Mouse (Mus musculus) CD4-positive, CD25-positive, alpha-beta regulatory T cell, adult 4 months (primary cell): ENCODE data around the gene Mtmr4. TPM values are rescaled to one million over a fixed set of nuclear protein-coding genes. Genes with fewer than 3 reads are reported as not detected.
A peak's percentile ranks its signal among the peaks of the same experiment; 100 is the strongest.

Source experiments
- ATAC-seq: one replicate; pipeline ENCODE4 v1.8.0; 2017
- polyA plus RNA-seq, 2 experiments: library from polyadenylated mRNA; unstranded; fragments of 100-300 nt; shearing (Covaris generic); gene quantifications; one replicate each; pipeline ENCODE4 v1.2.1; 2017

Mtmr4 gene
- polyA plus RNA-seq, result 10 to 100 TPM in 1 of 2 experiments, 1 to 10 TPM in 1; 8.8 to 22.1 TPM

DNA sequence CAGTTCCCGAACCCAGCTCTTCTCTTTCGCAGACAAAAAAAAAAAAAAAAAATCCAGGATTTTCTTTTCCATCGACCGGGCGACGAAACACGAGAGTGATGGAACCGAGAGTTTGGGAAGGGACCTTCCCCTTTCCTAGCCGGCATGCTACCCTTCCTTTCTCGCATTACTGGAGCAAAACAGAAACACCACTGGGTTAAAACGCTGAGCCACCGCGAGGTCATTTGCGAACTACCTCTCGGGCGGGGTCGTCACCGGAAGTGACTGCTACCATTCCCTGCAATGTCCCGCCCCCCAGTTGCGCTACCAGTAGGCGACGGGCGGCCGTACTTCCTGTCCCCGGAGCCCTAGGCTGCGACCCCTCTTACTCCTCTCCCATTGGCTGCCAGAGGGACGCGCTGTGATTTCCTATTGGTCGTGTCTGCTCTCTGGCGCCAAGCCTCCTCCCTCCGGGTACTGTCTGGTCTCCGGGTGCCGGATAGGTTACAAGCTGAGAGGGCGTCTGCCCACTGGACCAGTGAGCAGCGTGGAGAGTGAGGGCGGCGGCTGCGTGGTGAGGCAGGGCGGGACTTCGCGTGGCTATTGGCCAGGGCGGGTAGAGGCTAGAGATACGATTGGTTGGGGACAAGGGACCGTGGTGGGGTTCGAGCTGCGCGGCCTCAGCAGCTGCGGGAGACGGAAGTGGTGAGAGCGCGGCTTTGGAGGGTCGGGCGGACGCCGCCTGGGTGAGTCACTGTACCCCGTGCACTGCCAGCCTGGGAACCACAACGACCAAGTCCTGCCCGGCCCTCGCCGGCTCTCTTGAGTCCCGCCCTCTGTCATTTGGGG, at the start of gene Mtmr4:
Gene Mtmr4, plus strand, starts transcription at position 637 of the 828 bp plus-strand sequence.
- ATAC-seq, result peak; percentile 92

DNA sequence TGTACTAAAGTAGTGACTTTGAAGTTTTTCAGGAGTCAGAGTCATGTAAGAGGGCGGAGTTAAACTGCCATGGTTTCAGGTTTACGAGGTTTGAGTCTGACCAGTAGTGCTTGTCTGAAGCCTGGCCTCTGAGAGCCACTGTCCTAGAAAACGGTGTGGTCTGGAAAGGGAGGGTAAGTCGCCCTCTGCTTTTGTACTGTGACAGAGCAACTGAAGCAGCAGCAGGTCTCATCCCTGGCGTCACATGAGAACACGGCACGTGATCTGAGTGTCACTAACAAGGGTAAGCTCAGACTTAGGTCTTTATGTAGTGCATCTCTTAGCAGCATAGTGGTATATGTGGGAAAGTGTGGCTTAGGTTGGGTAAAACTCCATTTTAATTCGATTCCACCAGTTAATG, 49.7 kb upstream of the Mtmr4 start:
- ATAC-seq, result no peak

DNA sequence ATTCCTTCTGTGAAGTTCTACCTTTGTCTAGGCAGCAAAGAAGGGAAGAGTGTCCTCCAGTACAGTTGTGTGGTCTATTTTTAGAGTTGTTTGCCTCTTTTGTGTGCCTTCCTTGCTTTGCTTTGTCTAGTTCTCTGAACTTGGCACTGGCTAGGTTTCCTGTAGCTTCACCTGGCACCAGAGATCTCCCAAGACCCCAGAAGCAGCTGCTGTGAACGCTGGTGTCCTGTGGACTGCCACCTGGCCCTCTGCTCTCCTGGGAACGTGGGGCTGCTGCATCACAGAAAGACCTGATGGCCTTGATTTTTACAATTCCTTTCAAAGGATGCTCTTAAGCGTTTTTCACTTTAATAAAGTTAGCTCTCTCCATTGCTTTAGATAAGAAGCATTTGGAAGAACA, 49.1 kb upstream of the Mtmr4 start:
- no peak for ATAC-seq

DNA sequence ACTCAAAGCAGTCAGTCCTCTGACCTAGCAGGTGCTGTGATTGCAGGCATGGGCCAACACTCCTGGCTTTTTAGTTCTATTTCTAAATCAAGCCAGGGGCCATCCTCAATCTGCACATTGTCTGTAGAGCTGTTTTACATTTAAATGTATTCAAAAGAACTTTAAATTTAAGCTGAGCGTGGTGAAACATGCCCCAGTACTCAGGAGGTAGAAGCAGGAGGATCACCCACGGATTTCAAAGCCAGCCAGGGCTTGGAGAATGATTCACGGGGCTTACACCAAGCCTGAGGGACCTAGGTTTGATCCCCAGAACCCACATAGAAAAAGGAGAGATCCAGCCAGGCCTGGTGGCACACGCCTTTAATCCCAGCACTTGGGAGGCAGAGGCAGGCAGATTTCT, 38.6 kb upstream of the Mtmr4 start:
- ATAC-seq, result no peak

DNA sequence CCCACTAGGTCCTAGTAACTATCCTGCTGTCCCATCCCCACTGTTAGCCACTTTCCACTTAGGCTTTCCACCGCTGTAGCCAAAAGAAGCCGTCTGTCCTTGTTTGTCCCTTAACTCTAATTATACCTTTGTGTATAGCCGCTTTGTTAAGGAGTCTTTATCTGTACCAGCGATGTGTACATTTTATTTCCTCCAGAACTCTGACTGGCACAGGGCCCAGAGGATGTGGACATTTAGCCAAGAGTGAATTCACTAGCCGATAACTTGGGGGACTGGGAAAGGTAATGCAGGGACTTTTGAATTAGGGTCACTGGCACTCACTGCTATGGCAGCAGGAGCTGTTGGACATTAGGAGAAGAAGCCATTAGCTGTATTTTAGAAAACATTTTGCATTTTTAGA, 37.6 kb upstream of the Mtmr4 start:
- no peak for ATAC-seq

DNA sequence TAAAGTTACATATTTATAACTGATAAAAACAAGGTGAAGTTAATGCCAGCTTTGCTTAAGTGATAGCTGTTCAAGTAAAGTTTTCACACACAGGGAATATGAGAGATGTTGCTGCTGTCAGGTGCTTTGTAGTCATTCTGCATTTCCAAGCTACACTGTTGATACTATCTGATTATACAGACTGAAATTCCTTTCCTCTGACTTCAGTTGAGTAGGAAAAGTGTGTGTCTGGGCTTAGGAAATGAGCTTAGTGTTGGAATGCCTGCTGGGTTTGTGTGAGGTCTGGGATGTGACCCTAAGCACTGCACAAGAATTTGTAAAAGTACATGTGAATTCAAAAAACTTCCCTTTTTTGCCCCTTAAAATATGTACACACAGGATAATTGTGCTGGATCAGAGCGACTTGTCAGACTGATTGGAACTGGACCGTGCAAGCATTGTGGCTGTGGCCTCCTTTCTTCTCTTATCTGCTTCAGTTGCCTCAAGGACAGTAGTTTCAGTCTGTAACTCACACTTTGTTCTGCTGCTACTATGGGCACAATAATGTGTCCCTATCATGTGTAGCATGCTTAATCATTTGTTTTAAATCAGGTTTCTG, 36.8 kb upstream of the Mtmr4 start:
- ATAC-seq, result no peak

DNA sequence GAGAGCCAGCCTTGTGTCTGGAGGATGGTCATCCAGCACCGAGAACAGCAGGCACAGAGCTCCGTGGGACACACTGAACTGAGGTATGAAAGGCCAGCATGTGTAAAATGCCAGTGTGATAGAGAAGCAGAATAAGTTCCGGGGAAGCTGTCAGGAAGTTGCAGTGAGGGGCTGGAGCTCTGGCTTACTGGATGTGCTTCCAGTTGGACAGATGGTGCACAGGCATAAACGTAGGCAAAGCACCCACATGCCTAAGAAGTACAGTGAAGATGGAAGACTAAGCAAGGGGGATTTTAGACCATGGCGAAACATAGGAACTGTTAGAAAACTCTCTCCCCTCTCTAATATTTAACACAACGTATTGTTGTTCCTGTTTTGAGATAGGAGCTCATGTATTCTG, 30.8 kb upstream of the Mtmr4 start:
- no peak for ATAC-seq

DNA sequence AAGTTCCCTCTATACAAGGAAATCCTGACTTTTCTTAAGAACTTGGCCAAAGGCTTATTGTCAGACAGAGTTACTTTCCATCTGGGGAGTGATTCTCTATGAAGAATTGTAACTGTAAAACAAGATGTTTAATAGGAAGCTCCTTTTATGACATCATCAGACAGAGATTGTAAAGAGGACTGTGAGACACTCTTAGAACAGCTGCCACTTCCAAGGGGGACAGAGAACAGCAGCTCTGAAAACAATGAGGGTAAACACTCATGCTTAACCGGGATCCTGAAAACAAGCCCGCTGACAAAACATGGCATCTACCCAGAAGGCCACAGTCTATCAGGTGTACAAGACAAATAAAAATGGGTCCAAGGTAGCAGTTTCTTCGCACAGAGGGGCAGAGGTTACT, 25.5 kb upstream of the Mtmr4 start, which contains the start of gene Gm11492:
Gene Gm11492, plus strand, starts transcription at position 153 of the 400 bp plus-strand sequence.
- no peak for ATAC-seq

DNA sequence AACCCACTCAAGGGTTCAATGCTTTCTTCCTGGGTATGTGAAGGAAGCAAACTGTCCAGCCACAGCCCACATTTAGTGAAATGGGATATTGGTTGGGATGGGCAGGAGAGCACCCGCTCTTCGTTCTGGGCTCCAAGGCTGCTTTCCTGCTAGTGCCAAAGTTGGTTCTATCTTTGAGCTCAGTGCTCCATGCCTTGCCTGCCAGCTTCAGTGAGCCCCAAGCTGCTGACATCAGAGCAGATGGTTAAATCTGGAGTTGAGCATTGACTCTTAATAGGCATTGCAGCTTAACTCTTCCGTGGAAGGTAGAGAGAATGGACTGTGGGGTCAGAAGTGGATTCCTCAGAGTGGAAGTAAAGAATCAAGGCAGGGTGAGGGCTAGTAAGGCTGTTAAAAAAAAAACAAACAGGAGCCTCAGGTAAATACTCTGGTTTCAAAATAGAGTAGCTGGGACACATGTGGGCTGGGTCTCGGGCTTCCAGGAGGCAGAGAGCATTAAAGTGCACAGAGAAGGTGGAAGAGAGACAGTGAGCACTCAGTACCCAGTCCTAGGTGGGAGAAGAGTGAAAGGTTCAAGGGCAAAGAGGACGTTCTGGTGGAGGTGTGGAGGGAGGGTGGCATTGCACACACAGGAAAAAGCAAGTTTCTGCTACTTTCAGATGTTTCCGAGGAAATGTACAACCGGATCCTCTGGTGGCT, 23.6 kb upstream of the Mtmr4 start, which contains the start of gene Sept4:
Gene Sept4, plus strand, starts transcription at position 649 of the 699 bp plus-strand sequence.
- ATAC-seq, result no peak

DNA sequence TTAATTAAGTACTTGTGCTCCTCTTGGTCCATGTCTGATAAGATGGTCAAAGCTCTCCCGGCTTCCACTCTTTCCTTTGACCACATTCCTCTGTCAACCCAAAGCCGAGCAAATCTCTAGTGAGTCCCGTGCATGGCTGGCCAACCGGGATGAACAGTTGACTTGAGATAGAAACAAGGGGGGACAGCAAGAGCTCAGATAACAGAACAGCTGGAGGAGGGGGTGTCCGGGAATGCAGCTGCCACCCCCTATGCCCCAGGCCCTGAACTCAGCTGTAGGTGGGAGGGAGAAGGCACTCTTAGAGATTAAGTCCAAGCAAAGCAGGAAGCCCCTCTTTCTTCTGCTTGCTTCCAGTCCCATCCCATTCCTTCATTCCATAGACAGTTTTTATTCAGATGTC, 21.2 kb upstream of the Mtmr4 start:
- ATAC-seq, result no peak

DNA sequence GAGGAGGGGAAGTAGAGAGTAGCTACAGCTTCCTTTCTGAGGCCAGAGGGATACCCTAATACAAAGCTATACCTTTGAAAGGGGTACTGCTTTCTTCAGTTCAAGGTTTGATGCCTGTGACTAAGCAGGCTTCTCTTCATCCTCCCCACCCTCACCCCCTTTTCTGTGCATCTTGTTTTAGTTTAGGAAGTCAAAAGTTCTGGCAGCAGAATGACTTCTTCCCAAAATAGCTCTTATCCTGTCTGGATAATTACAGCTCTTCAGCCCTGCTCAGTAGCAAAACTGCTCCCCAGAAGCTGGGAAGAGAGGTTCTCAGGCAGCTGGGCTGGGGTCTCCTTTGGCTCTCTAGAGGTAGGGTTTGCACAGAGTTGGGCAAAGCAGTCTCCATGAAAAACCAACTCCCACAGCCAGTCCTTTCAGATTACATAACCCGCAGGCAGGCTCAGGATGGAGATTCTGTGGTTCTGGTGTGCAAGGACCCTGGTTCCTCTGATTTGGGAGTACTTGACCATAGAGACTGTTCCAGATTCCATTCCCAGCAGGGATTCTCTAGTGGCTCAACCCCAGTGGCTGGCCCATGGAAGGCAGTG, 20.5 kb upstream of the Mtmr4 start:
- no peak for ATAC-seq

DNA sequence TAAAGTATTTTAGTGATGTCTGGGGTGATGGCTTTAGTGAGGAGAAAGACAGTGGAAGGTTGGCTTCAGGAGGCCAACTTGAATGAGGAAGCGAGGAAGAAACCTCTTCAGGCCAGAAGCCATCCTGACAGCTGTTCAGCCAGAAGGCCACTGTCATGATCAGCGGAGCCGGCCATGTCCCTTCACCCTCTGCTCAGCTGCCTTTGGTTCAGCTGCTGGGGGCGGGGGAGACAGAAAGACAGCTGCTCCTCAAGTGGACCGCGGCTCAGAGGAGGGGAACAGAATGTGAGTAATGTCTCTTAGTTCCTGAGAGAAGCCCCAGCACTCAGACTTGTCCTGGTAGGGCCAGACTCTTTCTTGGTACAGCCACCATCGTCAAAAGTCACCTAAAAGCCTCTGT, 18.2 kb upstream of the Mtmr4 start:
- no peak for ATAC-seq

DNA sequence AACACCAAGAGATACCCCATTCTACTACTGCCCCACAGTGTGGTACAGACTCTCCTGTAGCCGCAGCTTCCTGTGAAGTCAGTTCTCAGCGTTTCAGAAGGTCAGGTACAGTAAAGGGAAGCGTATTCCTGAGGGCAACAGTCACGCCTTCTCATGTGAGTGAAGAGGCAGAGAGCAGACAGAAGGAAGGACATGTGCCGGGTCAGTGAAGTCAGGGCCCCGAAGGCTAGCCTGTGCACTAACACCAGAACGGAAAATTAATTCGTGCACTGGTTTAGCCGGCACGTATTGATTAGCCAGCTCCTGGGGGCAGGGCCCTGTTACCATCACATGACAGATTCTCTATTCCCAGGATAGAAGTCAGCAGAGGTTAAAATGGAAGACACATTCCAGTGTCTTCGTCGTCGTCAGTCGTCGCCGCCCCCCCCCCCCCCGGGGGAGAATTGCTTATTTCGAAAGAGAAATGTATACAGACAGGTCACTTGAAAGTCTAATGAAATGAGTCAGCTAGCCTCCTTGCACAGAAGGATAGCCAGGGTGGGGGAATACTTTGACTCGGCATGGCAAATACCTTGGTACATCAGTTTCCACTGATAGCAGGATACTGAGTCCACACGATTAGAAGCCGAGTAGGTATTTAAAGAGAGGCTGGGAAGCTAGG, 17.3 kb upstream of the Mtmr4 start:
- no peak for ATAC-seq

DNA sequence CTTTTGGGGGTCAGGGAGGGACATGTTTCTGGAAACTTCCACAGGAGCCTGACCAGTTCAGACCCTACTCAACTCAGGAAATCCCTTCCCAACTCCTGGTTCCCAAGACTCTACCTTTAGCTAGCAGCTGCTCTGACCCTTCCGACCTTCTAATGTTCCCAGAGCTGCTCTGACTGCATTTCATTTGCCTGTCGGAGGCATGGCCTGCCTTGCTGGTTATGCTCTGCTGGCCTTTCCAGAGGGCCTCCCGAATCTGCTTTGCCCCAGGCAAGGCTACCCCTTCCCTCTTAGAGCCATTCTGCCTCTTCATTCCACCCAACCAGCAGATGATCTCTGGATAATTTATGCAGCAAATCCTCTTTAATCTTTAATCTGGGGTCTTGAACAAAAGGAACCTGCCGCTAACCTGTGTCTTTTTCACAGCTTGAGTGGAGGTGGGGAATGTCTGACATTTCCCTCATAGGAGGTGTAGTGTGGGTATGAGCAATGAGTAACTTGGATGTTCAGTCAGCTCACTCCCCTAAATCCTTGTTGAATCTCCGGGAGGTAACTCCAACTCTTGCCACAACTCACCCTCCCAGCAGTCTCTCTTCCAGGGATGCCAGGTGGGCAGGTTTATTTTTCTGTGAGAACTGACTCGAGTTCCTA, 14.2 kb upstream of the Mtmr4 start:
- no peak for ATAC-seq

DNA sequence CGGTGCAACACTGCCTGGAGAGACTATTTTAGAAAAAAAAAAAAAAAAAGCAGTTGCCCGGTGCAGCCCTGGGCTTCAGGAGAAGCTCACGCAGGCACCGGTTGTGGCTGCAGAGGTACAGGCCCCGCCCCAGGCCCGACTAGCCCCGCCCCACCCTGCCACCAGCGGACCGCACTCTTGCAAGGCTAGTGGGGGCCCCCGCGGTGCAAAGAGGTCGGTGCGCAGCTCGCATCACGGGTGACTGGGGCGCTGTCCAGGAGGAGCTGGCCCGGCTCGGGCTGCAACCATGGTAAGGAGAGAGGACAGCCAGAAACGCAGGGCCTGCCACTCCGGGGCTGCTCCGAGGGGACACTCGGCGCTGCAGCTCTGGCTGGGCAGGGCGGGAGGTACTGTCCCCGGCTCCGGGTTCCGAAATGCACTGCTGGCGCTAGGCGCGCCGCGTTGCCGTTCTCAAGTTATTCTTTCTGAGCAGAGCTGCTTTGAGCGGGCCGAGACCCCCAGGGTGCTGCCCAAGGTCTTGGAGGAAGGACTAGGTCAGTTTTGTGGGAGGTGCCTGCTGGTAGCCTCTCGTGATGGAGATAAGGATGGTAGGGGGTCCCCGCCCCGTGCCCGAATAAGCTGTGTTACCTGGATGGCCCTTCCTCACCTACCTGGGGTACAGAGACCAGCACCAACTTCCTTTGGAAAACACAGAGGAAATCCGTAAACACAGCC, 13.6 kb upstream of the Mtmr4 start:
- peak; percentile 81 for ATAC-seq

DNA sequence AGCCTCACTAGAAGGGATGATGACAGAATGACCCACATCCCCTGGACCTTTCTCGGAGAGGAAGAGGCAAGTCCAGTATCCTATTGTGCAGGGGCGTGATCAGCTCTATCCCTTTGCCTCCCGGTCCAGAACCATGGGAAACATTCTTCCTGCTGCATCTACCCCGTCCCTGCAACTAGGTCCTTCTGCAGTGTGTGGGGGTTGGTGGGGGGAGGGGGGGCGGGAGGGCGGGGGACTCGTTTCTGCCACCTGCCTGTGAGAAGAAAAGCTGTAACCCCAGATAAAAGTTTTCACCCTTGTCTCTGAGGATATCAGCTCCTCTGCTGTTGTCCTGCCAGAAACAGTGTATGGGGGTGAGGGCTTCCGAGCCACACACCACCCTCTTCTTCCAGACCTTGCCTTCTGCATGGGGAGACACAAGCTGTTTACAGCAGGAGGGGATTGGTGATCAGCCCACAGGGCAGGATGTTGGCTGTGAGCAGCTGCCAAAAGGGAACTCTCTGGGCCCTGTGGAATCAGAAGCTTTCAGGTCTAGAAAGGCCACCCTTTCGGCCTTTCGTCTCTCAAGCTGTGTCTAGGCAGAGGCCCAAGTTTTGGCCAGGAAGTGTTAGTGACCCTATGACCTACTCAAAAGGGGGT, 12.9 kb upstream of the Mtmr4 start:
- no peak for ATAC-seq

DNA sequence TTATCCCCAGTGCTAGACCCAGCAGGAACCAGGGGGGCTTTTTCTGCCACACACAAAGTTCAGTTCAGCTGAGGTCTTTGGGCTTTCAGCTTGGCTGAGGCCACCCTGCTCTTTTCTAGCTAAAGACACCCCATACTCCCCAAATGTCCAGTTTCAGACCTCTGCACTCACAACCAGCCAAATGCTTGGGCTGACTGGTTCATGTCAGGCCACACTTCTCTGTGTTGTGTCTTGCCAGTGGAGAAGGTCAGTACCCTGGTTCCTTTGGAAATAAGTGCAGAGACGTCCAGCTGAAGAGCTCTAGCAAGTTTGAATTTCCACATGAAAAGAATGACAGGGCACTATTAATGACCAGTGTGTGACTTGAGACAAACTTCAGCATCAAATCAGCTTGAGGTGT, 12.2 kb upstream of the Mtmr4 start:
- ATAC-seq, result no peak

DNA sequence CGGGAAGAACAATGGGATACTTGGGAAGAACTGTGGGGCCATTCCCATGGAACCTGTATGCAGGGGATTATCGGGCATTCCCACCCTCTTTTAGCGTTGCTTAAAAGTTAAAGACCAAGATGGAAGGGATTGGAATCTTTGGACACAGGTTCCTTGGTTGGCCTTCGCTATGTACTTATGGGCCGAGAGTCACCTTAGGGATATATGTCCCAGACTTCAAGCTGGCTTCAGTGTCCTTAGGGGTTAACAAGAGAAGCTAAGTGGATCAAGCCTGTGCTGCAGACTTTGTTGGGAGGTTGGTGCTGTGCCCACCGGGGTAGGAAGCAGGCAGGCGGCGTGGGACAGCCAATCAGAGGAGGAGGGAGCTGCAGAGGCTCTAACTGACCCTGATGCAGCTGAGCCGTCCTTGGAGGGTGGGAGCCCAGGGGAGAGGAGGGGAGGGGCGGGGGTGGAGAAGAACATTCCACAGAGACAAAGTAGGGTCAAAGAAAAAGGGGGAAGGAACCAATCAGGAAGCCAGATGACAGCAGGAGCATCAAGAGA, 11.3 kb upstream of the Mtmr4 start:
- ATAC-seq, result no peak

DNA sequence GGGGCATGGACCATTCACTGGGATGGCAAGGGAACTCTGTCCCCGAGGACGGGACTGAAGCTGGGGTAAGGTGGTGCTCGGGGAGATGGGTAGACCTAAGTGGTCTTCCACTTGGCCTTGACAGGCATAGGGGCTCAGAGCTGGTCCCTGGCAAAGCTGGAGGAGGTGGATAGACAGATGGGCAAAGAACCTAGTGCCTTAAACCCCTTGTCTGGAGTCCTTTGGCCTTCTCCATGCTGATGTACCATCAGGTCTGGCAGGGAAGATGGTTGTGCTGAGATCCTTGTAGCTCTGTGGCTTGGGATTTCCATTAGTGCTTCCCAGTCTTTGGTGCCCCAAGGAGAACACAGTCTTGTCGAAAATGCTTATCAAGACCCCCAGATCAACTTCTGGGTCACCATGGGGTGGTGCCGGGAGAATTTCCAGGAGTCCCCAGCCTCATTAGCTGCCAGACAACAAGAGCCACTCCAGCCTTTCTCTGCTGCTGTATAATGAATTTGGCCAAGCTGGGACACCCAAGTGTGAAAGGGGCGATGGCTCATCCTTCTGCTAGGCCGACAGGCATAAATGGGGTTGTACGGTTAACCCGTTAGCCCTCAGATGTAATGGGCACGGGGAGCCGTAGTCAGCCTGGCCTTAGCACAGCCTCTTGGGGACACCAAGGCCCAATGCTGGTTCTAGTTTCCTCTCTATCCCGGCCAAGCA, 10.6 kb upstream of the Mtmr4 start:
- no peak for ATAC-seq
